Mouse (Mus musculus) erythroid progenitor cell, adult 5-6 weeks (primary cell): ENCODE data around the gene Urgcp. TPM values are rescaled to one million over a fixed set of nuclear protein-coding genes. Genes with fewer than 3 reads are reported as not detected.
A peak's percentile ranks its signal among the peaks of the same experiment; 100 is the strongest.

ENCODE experiments used
- ATAC-seq: replicated peaks from 2 replicates; pipeline ENCODE4 v1.8.0; 2016; ENCODE audit warnings: moderate number of reproducible peaks, mild to moderate bottlenecking, moderate TSS enrichment, inconsistent platforms; ENCODE audit not compliant: poor library complexity, low FRiP score, severe bottlenecking
- total RNA-seq, 2 experiments: library from RNA; stranded (forward) in 1 of 2; stranded (reverse) in 1 of 2; fragments of 150-400 nt in 1 of 2; fragments of 186-747, 209-891 nt in 1 of 2; gene quantifications; 2 replicates each; pipeline versions ENCODE4 v1.2.3 to v1.2.4; 2015 to 2017; ENCODE audit warnings: low replicate concordance in 2 of 2

Gene Urgcp
- total RNA-seq, 2 experiments from 2014 or later: 5.4 to 15.3 TPM

GRCm38 (mm10) chr11:5718611-5719354 lies 43.4 kb downstream of the Urgcp start:
- ATAC-seq: no peak

GRCm38 (mm10) chr11:5716938-5717705 lies 45.1 kb downstream of the Urgcp start:
- ATAC-seq: no peak

GRCm38 (mm10) chr11:5716246-5716645 lies 45.9 kb downstream of the Urgcp start:
- no peak for ATAC-seq

GRCm38 (mm10) chr11:5715630-5716105 lies 46.5 kb downstream of the Urgcp start, which contains the start of gene Mrps24:
Gene Mrps24, minus strand, starts transcription at chr11:5715680.
- no peak for ATAC-seq

- no peak for ATAC-seq
Observed at GRCm38 (mm10) chr11:5715179-5715578, 47.0 kb downstream of the Urgcp start.

- peak; percentile 97 for ATAC-seq
Observed at GRCm38 (mm10) chr11:5707530-5708353, 54.4 kb downstream of the Urgcp start.

GRCm38 (mm10) chr11:5706874-5707529 lies 55.2 kb downstream of the Urgcp start:
- ATAC-seq: peak; percentile 67

GRCm38 (mm10) chr11:5705972-5706371 lies 56.2 kb downstream of the Urgcp start:
- ATAC-seq: no peak

GRCm38 (mm10) chr11:5703341-5703740 lies 58.8 kb downstream of the Urgcp start:
- no peak for ATAC-seq

GRCm38 (mm10) chr11:5702957-5703332 lies 59.2 kb downstream of the Urgcp start:
- ATAC-seq: no peak

- ATAC-seq: no peak
Observed at GRCm38 (mm10) chr11:5702271-5702956, 59.8 kb downstream of the Urgcp start.

GRCm38 (mm10) chr11:5701821-5702220 lies 60.4 kb downstream of the Urgcp start:
- no peak for ATAC-seq

GRCm38 (mm10) chr11:5701300-5701699 lies 60.9 kb downstream of the Urgcp start:
- no peak for ATAC-seq

- ATAC-seq: peak; percentile 58
Observed at GRCm38 (mm10) chr11:5700808-5701207, 61.4 kb downstream of the Urgcp start.

- no peak for ATAC-seq
Observed at GRCm38 (mm10) chr11:5691775-5692174, 70.4 kb downstream of the Urgcp start.

GRCm38 (mm10) chr11:5684283-5684682 lies 77.9 kb downstream of the Urgcp start:
- no peak for ATAC-seq

- ATAC-seq: no peak
Observed at GRCm38 (mm10) chr11:5682541-5682940, 79.6 kb downstream of the Urgcp start.
